Mouse (Mus musculus) C2C12 (cell line): ENCODE measurements around the gene Sart3.

Experiments used
- CEBPB ChIP-seq: IDR thresholded peaks from one replicate; pipeline ENCODE4 v1.6.1; 2011; ENCODE audit warnings: low read depth, mild to moderate bottlenecking, control low read depth, moderate library complexity
- CTCF ChIP-seq: IDR thresholded peaks from one replicate; pipeline ENCODE4 v1.5.1; 2011; ENCODE audit not compliant: control insufficient read depth, insufficient read depth, insufficient read length
- MAX ChIP-seq: IDR thresholded peaks from one replicate; pipeline ENCODE4 v1.6.1; 2011; ENCODE audit warnings: mild to moderate bottlenecking, control low read depth

DNA sequence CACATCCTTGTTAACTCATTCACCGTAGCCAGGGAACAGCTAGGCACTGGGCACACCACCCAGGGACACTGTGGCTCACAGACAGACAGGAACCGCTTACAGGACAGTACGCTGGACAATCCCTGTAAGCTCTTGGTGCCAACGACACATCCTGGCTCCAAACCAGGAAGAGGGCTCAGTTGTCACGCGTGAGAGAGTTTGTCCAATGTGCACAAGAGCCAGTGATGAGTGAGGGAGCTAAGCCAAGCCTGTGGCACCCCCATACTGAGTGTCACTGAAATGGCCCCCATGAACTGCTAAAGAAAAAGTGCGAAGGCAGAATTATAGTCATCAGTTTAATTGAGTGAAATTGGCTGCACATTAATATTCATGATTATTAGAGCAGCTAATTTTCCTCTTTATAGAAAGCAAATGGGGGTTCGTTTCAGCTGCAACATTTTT, 53.1 kb downstream of the Sart3 start:
- no peak for TF ChIP-seq CTCF
- TF ChIP-seq CEBPB: no peak
- no peak for TF ChIP-seq MAX
